Mouse (Mus musculus) skeletal muscle tissue, adult 2 months (tissue): Measurements from ENCODE around the gene Ppia.
"Not testable (repeated sequence)": the region's sequence is repeated elsewhere in the genome, so short reads cannot be mapped to it uniquely, and the experiment has no call there.

ENCODE experiments used
- DNase-seq: peaks from one replicate; pipeline ENCODE4 v3.0.0-alpha.2; 2012; ENCODE audit warnings: low read depth, low spot score

The Ppia gene

DNA sequence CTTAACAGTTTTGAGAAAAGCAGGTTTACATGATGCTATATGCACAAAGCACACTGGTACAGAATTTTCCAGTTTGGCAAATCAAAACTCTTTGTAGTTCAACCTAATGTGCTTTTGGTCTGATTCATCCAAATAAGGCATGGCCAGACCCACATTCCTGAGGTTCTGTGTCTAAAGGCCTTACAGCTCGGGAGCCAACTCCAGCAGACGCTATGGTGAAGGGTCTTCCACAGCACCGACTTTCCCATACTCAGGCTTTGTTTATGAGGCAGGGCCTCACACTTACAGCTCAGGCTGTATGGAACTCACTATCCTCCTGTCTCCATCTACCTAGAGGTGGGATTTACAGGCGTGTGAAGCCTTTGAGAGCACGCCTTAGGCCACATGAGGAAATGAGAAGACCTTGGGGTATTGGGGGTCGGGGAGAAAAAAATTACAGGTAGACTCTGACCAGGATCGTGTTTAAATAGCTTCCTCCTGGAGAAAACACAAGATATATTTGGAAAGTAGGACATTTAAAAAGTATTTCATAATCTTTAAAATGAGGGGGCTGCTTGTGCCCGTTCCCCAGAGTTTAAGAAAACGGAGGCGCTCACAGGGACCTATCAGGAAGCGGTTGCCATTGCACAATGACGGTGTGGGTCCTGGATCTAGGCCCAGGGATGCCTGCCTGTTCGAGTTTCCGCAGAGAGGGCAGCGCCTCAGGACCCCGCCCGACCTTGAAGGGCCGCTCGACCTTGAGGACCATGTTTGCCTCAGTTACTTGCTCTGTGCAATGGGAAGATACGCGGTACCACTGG is at the start of gene Ppia:
Gene Ppia (plus strand): TSS at position 693 of the 800 bp plus-strand sequence.
- DNase-seq, result no peak

- peak; percentile 77 for DNase-seq
These were observed 49.4 kb upstream of the Ppia start for GRCm38 (mm10) chr11:6365885-6366284.

- no peak for DNase-seq
These were observed 48.8 kb upstream of the Ppia start for GRCm38 (mm10) chr11:6366434-6366833.

DNA sequence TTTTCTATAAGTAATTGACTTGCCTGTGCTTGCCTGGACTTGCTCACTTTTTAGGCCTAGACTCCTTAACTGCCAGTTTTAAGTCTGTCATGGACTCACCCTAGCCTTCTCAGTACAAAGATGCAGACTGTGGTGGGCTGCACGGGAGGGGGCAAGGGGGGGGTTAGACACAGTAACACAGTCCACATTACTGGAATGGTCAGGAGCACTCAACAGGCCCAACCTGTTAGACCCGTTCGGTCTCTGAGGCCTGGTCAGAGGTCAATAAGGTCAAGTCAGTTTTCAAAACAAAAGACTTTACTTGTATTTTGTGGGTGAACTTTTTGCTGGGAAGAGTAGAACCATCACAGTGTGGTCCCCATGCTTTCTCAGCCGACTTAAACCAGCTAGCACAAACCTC is 48.1 kb upstream of the Ppia start:
- DNase-seq, result no peak

DNA sequence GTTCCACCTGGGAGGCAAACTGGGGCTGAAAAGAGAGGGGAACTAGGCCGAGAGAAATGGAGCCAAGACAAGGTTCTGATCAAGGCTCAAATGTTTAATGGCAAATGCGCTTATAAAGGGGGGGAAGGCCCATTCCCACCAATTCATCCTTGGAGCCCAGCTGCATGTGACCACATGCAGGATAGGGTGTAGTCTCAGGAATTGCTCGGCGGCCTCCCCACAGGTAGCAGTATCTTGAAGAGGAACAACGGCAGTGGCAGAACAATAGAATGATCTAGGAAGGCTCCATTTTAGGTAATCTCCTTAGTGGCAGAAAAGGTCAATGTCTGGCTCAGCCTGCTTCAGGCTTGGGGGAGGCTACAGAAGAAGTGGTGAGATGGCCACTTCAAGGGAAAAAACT is 47.3 kb upstream of the Ppia start:
- not testable (repeated sequence) for DNase-seq

DNA sequence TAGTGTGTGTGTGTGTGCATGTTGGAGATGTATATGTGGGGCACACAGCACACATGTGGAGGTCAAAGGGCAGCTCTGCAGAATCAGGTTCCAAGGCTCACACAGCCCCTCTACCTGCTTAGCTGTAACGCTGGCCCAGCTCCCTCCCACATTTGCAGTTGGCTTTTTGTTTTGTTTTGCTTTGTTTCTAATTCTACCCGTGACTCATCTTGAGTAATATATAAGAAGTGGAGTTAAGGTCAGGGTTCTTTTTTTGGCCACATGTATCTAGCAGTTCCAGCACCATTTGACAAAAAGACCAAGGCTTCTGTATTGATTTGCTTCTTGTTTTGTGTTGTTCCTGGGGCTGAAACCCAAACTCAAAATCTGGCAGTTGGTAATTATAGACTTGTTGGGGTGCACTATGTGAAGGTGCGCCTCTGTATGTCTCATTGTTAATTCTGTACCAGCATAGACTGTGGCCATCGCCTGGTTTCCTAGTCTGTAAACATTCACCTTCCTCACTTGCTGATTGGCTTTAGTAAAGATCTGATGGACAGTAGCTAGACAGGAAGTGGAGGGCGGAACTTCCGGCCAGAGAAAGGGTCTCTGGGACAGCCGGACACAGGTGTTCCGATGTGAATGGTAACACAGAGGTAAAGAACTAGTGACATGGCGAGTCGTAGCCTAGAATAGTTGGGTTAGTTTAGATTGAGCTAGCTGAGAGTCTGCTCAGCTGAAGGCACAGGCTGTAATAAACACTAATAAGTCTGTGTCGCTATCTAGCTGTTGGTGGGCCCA is 43.7 kb upstream of the Ppia start:
- no peak for DNase-seq

DNA sequence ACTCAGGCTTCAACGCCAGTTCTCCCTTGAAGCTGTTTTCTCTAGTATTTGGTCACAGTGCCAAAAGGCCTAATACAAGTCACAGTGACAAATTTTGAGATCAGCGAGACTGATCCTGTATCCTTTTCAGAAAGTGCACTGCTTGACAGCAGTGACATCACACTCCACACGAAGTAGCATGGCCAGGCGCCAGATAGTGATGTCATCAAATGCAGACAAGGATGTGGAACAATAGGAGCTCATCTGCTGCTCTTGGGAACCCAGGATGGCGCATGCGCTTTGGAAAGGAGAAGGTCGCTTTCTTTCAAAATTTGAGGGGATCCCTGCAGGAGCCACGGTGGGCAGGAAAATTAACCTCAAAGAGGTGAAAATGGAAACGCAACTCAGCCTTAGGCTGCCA is 42.5 kb upstream of the Ppia start:
- DNase-seq, result no peak

DNA sequence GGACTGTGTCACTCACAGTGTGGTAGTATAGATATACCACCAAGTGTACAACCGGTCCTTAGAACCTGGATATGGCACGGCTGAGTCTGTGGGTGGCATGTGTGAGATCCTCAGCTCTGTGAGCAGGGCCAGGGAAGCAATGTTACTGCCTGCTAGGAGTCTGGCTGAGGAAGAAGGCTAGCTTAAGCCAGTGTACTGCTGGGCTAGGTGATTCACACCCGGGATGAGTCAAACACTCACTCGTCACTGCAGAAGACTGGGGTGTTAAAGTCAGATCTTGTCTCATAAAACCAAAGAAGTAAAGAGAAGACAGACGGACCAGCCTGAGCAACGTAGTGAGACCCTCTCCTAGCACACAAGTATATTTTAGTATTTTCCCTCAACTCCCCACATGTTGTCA is 34.3 kb upstream of the Ppia start:
- no peak for DNase-seq

- DNase-seq, result no peak
These were observed 27.0 kb upstream of the Ppia start for GRCm38 (mm10) chr11:6388126-6388725.

GRCm38 (mm10) chr11:6388726-6389413 is 26.4 kb upstream of the Ppia start, which contains the start of gene Zmiz2:
Zmiz2 (plus strand) TSS chr11:6389074.
- DNase-seq, result peak; percentile 80

- DNase-seq, result no peak
These were observed 25.7 kb upstream of the Ppia start for GRCm38 (mm10) chr11:6389483-6389921.

DNA sequence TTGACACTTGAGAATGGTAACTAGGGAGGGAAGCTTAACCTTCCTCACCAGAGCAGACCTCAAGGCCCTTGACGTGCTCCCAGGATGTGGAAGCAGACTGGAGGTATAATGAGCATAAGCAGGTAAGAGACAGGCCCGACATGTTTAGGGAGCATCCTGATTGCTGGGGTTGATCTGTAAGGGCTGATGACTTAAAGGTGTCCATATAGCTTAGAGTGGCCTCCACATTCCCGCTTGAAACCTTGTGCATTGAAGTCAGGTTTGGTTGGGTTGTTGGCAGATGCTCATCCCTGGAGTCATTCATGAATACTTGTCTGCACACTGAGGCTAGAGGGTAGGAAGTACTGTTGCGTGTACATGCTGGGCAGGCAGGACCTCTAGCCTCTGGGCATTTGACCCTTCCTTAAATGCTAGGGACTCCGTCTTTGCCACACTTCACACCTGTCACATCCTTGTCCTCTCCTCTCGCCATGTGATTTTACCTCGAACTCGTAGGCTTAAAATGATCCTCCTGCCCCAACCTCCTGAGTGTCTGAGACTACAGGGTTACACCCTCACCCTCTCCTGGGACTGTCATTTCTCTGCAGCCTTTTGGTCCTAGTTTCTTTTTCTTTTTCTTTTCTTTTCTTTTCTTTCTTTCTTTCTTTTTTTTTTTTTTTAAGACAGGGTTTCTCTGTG is 24.7 kb upstream of the Ppia start:
- no peak for DNase-seq

DNA sequence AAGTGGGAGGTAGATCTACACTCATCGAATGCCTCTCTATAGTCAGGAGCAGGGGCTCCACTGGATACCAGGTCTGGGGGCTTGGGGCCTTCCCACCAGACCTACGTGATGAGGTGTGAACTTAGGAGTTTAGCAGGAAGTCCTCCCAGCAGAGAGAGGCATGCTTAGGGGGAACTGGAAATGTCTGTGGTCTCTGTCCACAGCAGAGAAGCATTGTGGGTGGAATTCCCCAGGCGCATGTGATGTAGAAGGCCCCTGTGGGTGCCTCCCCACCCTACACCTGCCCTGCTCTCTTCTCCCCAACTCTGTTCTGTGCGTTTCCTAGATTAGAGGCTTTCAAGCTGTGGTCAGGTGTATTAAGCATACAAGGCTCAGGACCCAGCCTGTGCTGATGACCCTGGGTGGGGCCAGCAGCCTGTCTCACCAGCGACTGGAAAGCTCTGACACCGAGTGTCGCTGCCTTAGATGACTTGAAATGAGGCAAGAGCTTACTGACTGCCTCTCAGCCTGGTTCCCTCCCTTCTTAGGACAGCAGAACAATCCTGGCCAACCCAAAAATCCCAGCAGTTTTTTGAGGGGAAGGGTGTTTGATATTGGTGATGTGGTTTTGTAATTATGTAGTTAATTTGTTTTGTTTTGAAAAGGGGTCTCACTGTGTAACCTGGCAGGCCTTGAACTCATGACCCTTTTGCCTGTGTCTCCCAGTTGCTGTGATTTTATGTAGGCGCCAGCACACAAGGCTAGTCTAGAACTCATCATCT is 23.5 kb upstream of the Ppia start:
- DNase-seq, result no peak

GRCm38 (mm10) chr11:6392857-6393256 is 22.4 kb upstream of the Ppia start:
- no peak for DNase-seq

DNA sequence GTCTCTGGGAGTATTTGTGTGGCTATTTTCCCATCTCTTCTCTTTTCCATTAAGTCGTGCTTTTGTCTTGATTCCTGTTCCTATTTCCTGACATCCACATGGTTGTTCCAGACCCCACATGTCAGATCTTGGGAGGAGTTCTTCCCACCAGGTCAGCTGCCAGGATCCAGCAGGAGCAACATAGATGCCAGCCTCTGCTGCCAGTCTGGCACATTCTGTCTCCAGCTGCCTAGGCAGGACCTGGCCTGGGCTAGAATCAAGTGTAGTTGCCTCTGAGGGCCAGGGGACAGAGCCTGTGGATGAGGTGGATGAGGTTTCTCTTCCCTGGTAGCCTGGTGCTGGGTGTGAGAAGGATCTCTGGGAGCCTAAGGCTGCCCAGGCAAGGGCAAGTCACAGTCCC is 21.4 kb upstream of the Ppia start:
- no peak for DNase-seq

- no peak for DNase-seq
These were observed 19.7 kb upstream of the Ppia start for GRCm38 (mm10) chr11:6395565-6395964.

DNA sequence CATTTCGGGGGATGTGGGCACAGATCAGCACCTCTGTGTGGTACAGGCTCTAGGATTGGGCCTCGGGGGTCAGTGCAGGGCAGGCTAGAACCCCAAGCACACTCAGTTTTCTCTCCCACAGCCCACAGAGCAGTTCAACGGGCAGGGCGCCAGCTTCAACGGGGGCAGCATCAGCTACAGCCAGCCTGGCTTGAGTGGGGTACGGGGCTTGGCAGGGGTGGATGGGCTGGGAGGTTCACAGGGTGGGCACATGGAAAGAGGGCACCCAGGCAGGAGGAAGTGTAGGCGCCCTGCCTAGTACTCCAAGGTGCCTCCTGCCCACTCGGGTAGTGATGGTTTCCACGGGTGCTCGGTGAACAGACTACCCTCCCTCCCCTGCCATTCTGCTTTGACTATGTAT is 17.1 kb upstream of the Ppia start:
- DNase-seq, result no peak

GRCm38 (mm10) chr11:6402515-6403510 is 12.4 kb upstream of the Ppia start:
- DNase-seq, result no peak

- DNase-seq, result no peak
These were observed 11.3 kb upstream of the Ppia start for GRCm38 (mm10) chr11:6403830-6404405.
